Comparison of ENCODE assay signal across 8 mouse cellular contexts in genomic region chr2:158058534-158058933, GRCm38 (mm10). TPM values are rescaled to one million over a fixed set of nuclear protein-coding genes. Genes with fewer than 3 reads are reported as not detected.
DNase-seq lines count a peak whose midpoint lies in the region; ATAC-seq lines count a peak whose summit lies in the region.

No protein-coding gene starts in this region.

- peaks cover 59% of the 10 kb centered on the region for H3K36me3 ChIP-seq in embryonic facial prominence, embryonic 14.5 days (ENCODE audit: control insufficient read depth, insufficient read depth, low read length)
- peaks cover 95% of the 10 kb centered on the region for H3K36me3 ChIP-seq in embryonic facial prominence, embryonic 10.5 days (replicated peaks)

- H3K9me3 ChIP-seq in embryonic facial prominence, embryonic 14.5 days (ENCODE audit: control insufficient read depth, low read length), result no peaks in the 10 kb centered on the region
- no peaks in the 10 kb centered on the region for H3K9me3 ChIP-seq in embryonic facial prominence, embryonic 10.5 days

- no peaks in the 10 kb centered on the region for H3K27me3 ChIP-seq in embryonic facial prominence, embryonic 14.5 days (replicated peaks; ENCODE audit: control insufficient read depth, insufficient read depth, low read length)
- H3K27me3 ChIP-seq in embryonic facial prominence, embryonic 10.5 days (replicated peaks; ENCODE audit: low read depth, poor library complexity, severe bottlenecking), result no peaks in the 10 kb centered on the region

- WGBS in embryonic facial prominence, embryonic 14.5 days, result 70% methylated on average over 10 of the region's 10 CpGs
- WGBS in embryonic facial prominence, embryonic 10.5 days, result 93% methylated on average over 10 of the region's 10 CpGs

- no peak overlapping the region for H3K27ac ChIP-seq in embryonic facial prominence, embryonic 14.5 days (replicated peaks; ENCODE audit: low read depth, low read length)
- H3K27ac ChIP-seq in embryonic facial prominence, embryonic 10.5 days (replicated peaks), result no peak overlapping the region

- ATAC-seq in embryonic facial prominence, embryonic 14.5 days (ENCODE audit: low read depth), result no peak
- no peak for ATAC-seq in megakaryocyte progenitor cell, adult 5-6 weeks (replicated peaks; ENCODE audit: poor library complexity)
- ATAC-seq in erythroblast, adult 5-6 weeks (replicated peaks; ENCODE audit: low FRiP score, poor library complexity, severe bottlenecking), result no peak

- DNase-seq in embryonic facial prominence, embryonic 14.5 days (ENCODE audit: low spot score), result peak; percentile 27
- no peak for DNase-seq in embryonic facial prominence, embryonic 10.5 days (ENCODE audit: low spot score)
- DNase-seq in right cerebral cortex, adult 18-20 months, result peak; percentile 33
- DNase-seq in right cerebral cortex, postnatal 25 days, result no peak
- peak; percentile 68 for DNase-seq in layer of hippocampus, adult 11-12 months (ENCODE audit: low spot score)
- no peak for DNase-seq in kidney, postnatal 25 days

- no peak overlapping the region for H3K4me3 ChIP-seq in embryonic facial prominence, embryonic 14.5 days (ENCODE audit: low read depth, low read length)
- no peak overlapping the region for H3K4me3 ChIP-seq in embryonic facial prominence, embryonic 10.5 days

- no peak overlapping the region for H3K9ac ChIP-seq in embryonic facial prominence, embryonic 14.5 days (ENCODE audit: low read depth, low read length)

- no peaks in the 10 kb centered on the region for H3K4me1 ChIP-seq in embryonic facial prominence, embryonic 14.5 days (ENCODE audit: control insufficient read depth, insufficient read depth, low read length)
- no peaks in the 10 kb centered on the region for H3K4me1 ChIP-seq in embryonic facial prominence, embryonic 10.5 days

- no peak overlapping the region for H3K4me2 ChIP-seq in embryonic facial prominence, embryonic 14.5 days (ENCODE audit: low read depth, low read length)

RNA-seq across cellular contexts. Expression of gene Rprd1b, which starts 30.2 kb away (rescaled TPM):
- 32.8 and 37.5 TPM in 2 replicates for polyA plus RNA-seq in embryonic facial prominence, embryonic 14.5 days (2014; fragmentation: Nextera tagmentation; extraction: Ambion mirVana)
- polyA plus RNA-seq in embryonic facial prominence, embryonic 10.5 days (2016; fragmentation: Nextera tagmentation; extraction: Ambion mirVana), result 54.0 and 57.9 TPM in 2 replicates
- total RNA-seq in megakaryocyte progenitor cell, adult 5-6 weeks (2015), result 30.5 and 38.4 TPM in 2 replicates
- 18.6 and 23.9 TPM in 2 replicates for total RNA-seq in megakaryocyte progenitor cell, adult 5-6 weeks (2017)
- 19.2 and 20.8 TPM in 2 replicates for total RNA-seq in erythroblast, adult 5-6 weeks (2015; ENCODE audit: low replicate concordance)
- total RNA-seq in erythroblast, adult 5-6 weeks (2017; ENCODE audit: low replicate concordance), result 25.5 and 31.2 TPM in 2 replicates

RNA-seq across cellular contexts. Expression of gene Tti1, which starts 30.3 kb away (rescaled TPM):
- 17.0 and 22.0 TPM in 2 replicates for polyA plus RNA-seq in embryonic facial prominence, embryonic 14.5 days (2014; fragmentation: Nextera tagmentation; extraction: Ambion mirVana)
- polyA plus RNA-seq in embryonic facial prominence, embryonic 10.5 days (2016; fragmentation: Nextera tagmentation; extraction: Ambion mirVana), result 37.8 and 39.2 TPM in 2 replicates
- total RNA-seq in megakaryocyte progenitor cell, adult 5-6 weeks (2015), result 16.6 and 20.2 TPM in 2 replicates
- 22.7 and 25.6 TPM in 2 replicates for total RNA-seq in megakaryocyte progenitor cell, adult 5-6 weeks (2017)
- total RNA-seq in erythroblast, adult 5-6 weeks (2015; ENCODE audit: low replicate concordance), result 1.3 and 10.4 TPM in 2 replicates
- total RNA-seq in erythroblast, adult 5-6 weeks (2017; ENCODE audit: low replicate concordance), result 9.5 and 12.6 TPM in 2 replicates

Comparison
In these comparisons a context has a peak if more than half of its experiments do, and no peak if none do; other contexts are left out.
1. DNase-seq: peak in embryonic facial prominence, embryonic 14.5 days (single experiment), right cerebral cortex, adult 18-20 months (single experiment) and layer of hippocampus, adult 11-12 months (single experiment); none in embryonic facial prominence, embryonic 10.5 days (single experiment), right cerebral cortex, postnatal 25 days (single experiment) and kidney, postnatal 25 days (0 of 2).